Mouse (Mus musculus) MEL (cell line): ENCODE results near the gene Ror1. TPM values are rescaled to one million over a fixed set of nuclear protein-coding genes. Genes with fewer than 3 reads are reported as not detected.

Experiments used
- DNase-seq: peaks from one replicate; pipeline ENCODE4 v3.0.0; 2011; ENCODE audit warnings: low read depth, low spot score
- H3K27ac ChIP-seq: 2 replicates; pipeline ENCODE4 v1.5.1; 2012; ENCODE audit warnings: low read depth, mild to moderate bottlenecking, control low read depth, low read length, moderate library complexity; ENCODE audit not compliant: control insufficient read depth
- H3K27me3 ChIP-seq, 2 experiments: fragments of 150-350 bp in 1 of 2; sonication (generic) in 1 of 2; 2 replicates each; pipeline ENCODE4 v1.6.1; 2012; ENCODE audit warnings: low read length in 2 of 2, mild to moderate bottlenecking in 2 of 2, improper control_type of control experiment in 1 of 2, moderate library complexity in 1 of 2; ENCODE audit not compliant: insufficient read depth in 2 of 2, control insufficient read depth in 1 of 2
- H3K36me3 ChIP-seq, 2 experiments: 2 replicates each; pipeline ENCODE4 v1.6.1; 2012 to 2014; ENCODE audit warnings: low read length in 2 of 2, improper control_type of control experiment in 1 of 2, inconsistent platforms in 1 of 2, mild to moderate bottlenecking in 1 of 2; ENCODE audit not compliant: insufficient read depth in 2 of 2, control insufficient read depth in 1 of 2
- H3K4me1 ChIP-seq, 2 experiments: fragments of 150-350 bp in 1 of 2; sonication (generic) in 1 of 2; 2 replicates each; pipeline ENCODE4 v1.6.1; 2012; ENCODE audit warnings: low read length in 2 of 2, improper control_type of control experiment in 1 of 2, mild to moderate bottlenecking in 1 of 2; ENCODE audit not compliant: insufficient read depth in 2 of 2, control insufficient read depth in 1 of 2
- H3K4me3 ChIP-seq, 2 experiments: fragments of 150-350 bp in 1 of 2; sonication (generic) in 1 of 2; 2 replicates each; pipeline ENCODE4 v1.5.1; 2012; ENCODE audit warnings: low read depth in 2 of 2, low read length in 2 of 2, mild to moderate bottlenecking in 2 of 2, moderate library complexity in 2 of 2, control low read depth in 1 of 2, improper control_type of control experiment in 1 of 2; ENCODE audit not compliant: control insufficient read depth in 1 of 2, insufficient read depth in 1 of 2
- H3K79me2 ChIP-seq: 2 replicates; pipeline ENCODE4 v1.6.1; 2012; ENCODE audit warnings: mild to moderate bottlenecking, low read length, moderate library complexity; ENCODE audit not compliant: control insufficient read depth, poor library complexity, insufficient read depth
- H3K9ac ChIP-seq: 2 replicates; pipeline ENCODE4 v1.6.1; 2012; ENCODE audit warnings: low read depth, mild to moderate bottlenecking, control low read depth, low read length, moderate library complexity; ENCODE audit not compliant: control insufficient read depth, poor library complexity, severe bottlenecking
- H3K9me3 ChIP-seq: fragments of 150-350 bp; sonication (generic); replicated peaks from 2 replicates; pipeline ENCODE4 v1.6.1; 2012; ENCODE audit warnings: mild to moderate bottlenecking, low read length, improper control_type of control experiment, moderate library complexity; ENCODE audit not compliant: insufficient read depth
- CHD2 ChIP-seq: IDR thresholded peaks from 2 replicates; pipeline ENCODE4 v1.6.1; 2011; ENCODE audit warnings: low read length, improper control_type of control experiment
- E2F4 ChIP-seq: IDR thresholded peaks from 2 replicates; pipeline ENCODE4 v1.6.1; 2011; ENCODE audit warnings: low read depth, low read length, improper control_type of control experiment, borderline replicate concordance
- ELF1 ChIP-seq: IDR thresholded peaks from 2 replicates; pipeline ENCODE4 v1.6.1; 2014; ENCODE audit warnings: low read depth, mild to moderate bottlenecking, inconsistent platforms, low read length, improper control_type of control experiment, moderate library complexity
- GABPA ChIP-seq: IDR thresholded peaks from 2 replicates; pipeline ENCODE4 v1.6.1; 2012; ENCODE audit warnings: low read depth, mild to moderate bottlenecking, inconsistent platforms, low read length, improper control_type of control experiment, moderate library complexity
- GATA1 ChIP-seq: IDR thresholded peaks from 2 replicates; pipeline ENCODE4 v1.6.1; 2011; ENCODE audit warnings: low read depth, low read length, improper control_type of control experiment
- KAT2A ChIP-seq: conservative IDR thresholded peaks from 2 replicates; pipeline ENCODE4 v1.6.1; 2012; ENCODE audit warnings: low read depth, low read length, improper control_type of control experiment, inconsistent platforms
- MAFK ChIP-seq: IDR thresholded peaks from 2 replicates; pipeline ENCODE4 v1.6.1; 2011; ENCODE audit warnings: low read depth, mild to moderate bottlenecking, low read length, improper control_type of control experiment, borderline replicate concordance
- MAX ChIP-seq: IDR thresholded peaks from 2 replicates; pipeline ENCODE4 v1.6.1; 2011; ENCODE audit warnings: low read length, improper control_type of control experiment
- MAZ ChIP-seq: IDR thresholded peaks from 2 replicates; pipeline ENCODE4 v1.6.1; 2012; ENCODE audit warnings: low read depth, mild to moderate bottlenecking, inconsistent platforms, low read length, improper control_type of control experiment
- MXI1 ChIP-seq: IDR thresholded peaks from 2 replicates; pipeline ENCODE4 v1.6.1; 2011; ENCODE audit warnings: mild to moderate bottlenecking, low read depth, low read length, improper control_type of control experiment
- NELFE ChIP-seq: IDR thresholded peaks from 2 replicates; pipeline ENCODE4 v1.6.1; 2011; ENCODE audit warnings: low read depth, low read length, improper control_type of control experiment
- POLR2AphosphoS5 ChIP-seq: IDR thresholded peaks from 2 replicates; pipeline ENCODE4 v1.6.1; 2012; ENCODE audit warnings: low read depth, borderline replicate concordance, mild to moderate bottlenecking, inconsistent platforms, low read length, moderate library complexity, mixed read lengths
- RCOR1 ChIP-seq: IDR thresholded peaks from 2 replicates; pipeline ENCODE4 v1.6.1; 2012; ENCODE audit warnings: low read depth, mild to moderate bottlenecking, inconsistent platforms, low read length, improper control_type of control experiment
- SIN3A ChIP-seq: IDR thresholded peaks from 2 replicates; pipeline ENCODE4 v1.6.1; 2012; ENCODE audit warnings: low read length, improper control_type of control experiment, inconsistent platforms
- TAL1 ChIP-seq: IDR thresholded peaks from 2 replicates; pipeline ENCODE4 v1.6.1; 2012; ENCODE audit warnings: mild to moderate bottlenecking, inconsistent platforms, low read length, moderate library complexity, mixed read lengths
- UBTF ChIP-seq: IDR thresholded peaks from 2 replicates; pipeline ENCODE4 v1.6.1; 2012; ENCODE audit warnings: low read depth, mild to moderate bottlenecking, inconsistent platforms, low read length, improper control_type of control experiment, moderate library complexity, borderline replicate concordance; ENCODE audit not compliant: insufficient read depth
- USF1 ChIP-seq: IDR thresholded peaks from 2 replicates; pipeline ENCODE4 v1.6.1; 2014; ENCODE audit warnings: low read depth, mild to moderate bottlenecking, inconsistent platforms, low read length, improper control_type of control experiment, moderate library complexity
- ZMIZ1 ChIP-seq: IDR thresholded peaks from 2 replicates; pipeline ENCODE4 v1.6.1; 2012; ENCODE audit warnings: low read depth, mild to moderate bottlenecking, inconsistent platforms, low read length, improper control_type of control experiment, moderate library complexity
- polyA plus RNA-seq, 2 experiments: library from polyadenylated mRNA; stranded (reverse) in 1 of 2; unstranded in 1 of 2; fragments of >175 nt in 1 of 2; fragments of >200 nt in 1 of 2; gene quantifications; 2 replicates each; pipeline versions ENCODE4 v1.2.1 to v1.2.4; 2012; ENCODE audit warnings: low replicate concordance in 2 of 2, low read depth in 1 of 2; ENCODE audit not compliant: insufficient read length in 2 of 2, insufficient read depth in 1 of 2, missing spikeins in 1 of 2
- total RNA-seq: library from RNA; depleted of rRNA; stranded (reverse); fragments of 300-350 nt; gene quantifications from 2 replicates; pipeline ENCODE4 v1.2.3, GENCODE M21; 2012

The Ror1 gene
- total and polyA plus RNA-seq, 3 experiments: not detected

GRCm38 (mm10) chr4:100118676-100119075 is 23.1 kb downstream of the Ror1 start:
- H3K27me3 ChIP-seq: no peaks in the 10 kb centered on the region
- TF ChIP-seq CHD2 (no peak), MAFK (no peak), NELFE (no peak), ZMIZ1 (no peak), UBTF (no peak), RCOR1 (no peak), GATA1 (no peak)

GRCm38 (mm10) chr4:100119431-100119830 is 23.8 kb downstream of the Ror1 start:
- TF ChIP-seq MXI1 (no peak), KAT2A (no peak), TAL1 (no peak), E2F4 (no peak), SIN3A (no peak), USF1 (no peak), MAZ (no peak), MAX (no peak), POLR2AphosphoS5 (no peak), GABPA (no peak), ELF1 (no peak), ZMIZ1 (no peak)
- TF ChIP-seq, all 39 proteins: peak for 0
- no peaks in the 10 kb centered on the region for H3K36me3 ChIP-seq
- no peak overlapping the region for H3K4me3 ChIP-seq
- no peaks in the 10 kb centered on the region for H3K9me3 ChIP-seq
- no peaks in the 10 kb centered on the region for H3K4me1 ChIP-seq
- no peak overlapping the region for H3K9ac ChIP-seq
- no peaks in the 10 kb centered on the region for H3K79me2 ChIP-seq
- no peak for DNase-seq
- H3K27ac ChIP-seq: no peak overlapping the region
- H3K27me3 ChIP-seq: no peaks in the 10 kb centered on the region

More at GRCm38 (mm10) chr4:100118676-100119075, 23.1 kb downstream of the Ror1 start:
- H3K9ac ChIP-seq: no peak overlapping the region
- no peak overlapping the region for H3K4me3 ChIP-seq
- H3K27ac ChIP-seq: no peak overlapping the region
- H3K9me3 ChIP-seq: no peaks in the 10 kb centered on the region
- no peaks in the 10 kb centered on the region for H3K4me1 ChIP-seq
- H3K36me3 ChIP-seq: no peaks in the 10 kb centered on the region
- no peaks in the 10 kb centered on the region for H3K79me2 ChIP-seq
- no peak for DNase-seq
